Mouse (Mus musculus) C2C12 (cell line): ENCODE measurements around the gene Vmn2r7.

Source experiments
- CTCF ChIP-seq: IDR thresholded peaks from one replicate; pipeline ENCODE4 v1.5.1; 2011; ENCODE audit not compliant: control insufficient read depth, insufficient read depth, insufficient read length
- MAX ChIP-seq: IDR thresholded peaks from one replicate; pipeline ENCODE4 v1.6.1; 2011; ENCODE audit warnings: mild to moderate bottlenecking, control low read depth
- USF1 ChIP-seq: IDR thresholded peaks from one replicate; pipeline ENCODE4 v1.6.1; 2011; ENCODE audit warnings: low read depth, mild to moderate bottlenecking, control low read depth, moderate library complexity

DNA sequence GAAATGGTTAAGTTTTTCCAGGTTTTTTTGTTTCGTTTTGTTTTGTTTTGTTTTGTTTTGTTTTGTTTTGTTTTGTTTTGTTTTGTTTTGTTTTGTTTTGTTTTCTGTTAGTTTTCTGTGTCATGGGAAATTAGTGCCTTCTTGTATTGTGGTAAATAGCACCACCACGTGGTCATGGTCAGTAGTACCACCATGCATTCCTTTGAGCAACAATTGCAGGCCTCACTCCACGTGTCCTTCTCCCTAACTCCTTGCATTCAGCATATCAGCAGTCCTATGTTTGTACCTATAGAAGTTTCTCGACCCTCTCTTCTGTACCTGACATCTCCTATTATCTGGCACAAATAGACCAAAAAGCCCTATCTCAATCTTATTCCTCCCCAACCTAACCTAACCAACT is 2.3 kb downstream of the Vmn2r7 start:
- TF ChIP-seq MAX (peak; percentile 67), CTCF (no peak), USF1 (peak; percentile 53)
